Mouse (Mus musculus) MEL (cell line): ENCODE measurements around the gene Sf1. TPM values are rescaled to one million over a fixed set of nuclear protein-coding genes. Genes with fewer than 3 reads are reported as not detected.

Experiments
- DNase-seq: peaks from one replicate; pipeline ENCODE4 v3.0.0; 2011; ENCODE audit warnings: low read depth, low spot score
- H3K27ac ChIP-seq: 2 replicates; pipeline ENCODE4 v1.5.1; 2012; ENCODE audit warnings: low read depth, mild to moderate bottlenecking, control low read depth, low read length, moderate library complexity; ENCODE audit not compliant: control insufficient read depth
- H3K27me3 ChIP-seq, 2 experiments: fragments of 150-350 bp in 1 of 2; sonication (generic) in 1 of 2; 2 replicates each; pipeline ENCODE4 v1.6.1; 2012; ENCODE audit warnings: low read length in 2 of 2, mild to moderate bottlenecking in 2 of 2, improper control_type of control experiment in 1 of 2, moderate library complexity in 1 of 2; ENCODE audit not compliant: insufficient read depth in 2 of 2, control insufficient read depth in 1 of 2
- H3K36me3 ChIP-seq, 2 experiments: 2 replicates each; pipeline ENCODE4 v1.6.1; 2012 to 2014; ENCODE audit warnings: low read length in 2 of 2, improper control_type of control experiment in 1 of 2, inconsistent platforms in 1 of 2, mild to moderate bottlenecking in 1 of 2; ENCODE audit not compliant: insufficient read depth in 2 of 2, control insufficient read depth in 1 of 2
- H3K4me1 ChIP-seq, 2 experiments: fragments of 150-350 bp in 1 of 2; sonication (generic) in 1 of 2; 2 replicates each; pipeline ENCODE4 v1.6.1; 2012; ENCODE audit warnings: low read length in 2 of 2, improper control_type of control experiment in 1 of 2, mild to moderate bottlenecking in 1 of 2; ENCODE audit not compliant: insufficient read depth in 2 of 2, control insufficient read depth in 1 of 2
- H3K4me3 ChIP-seq, 2 experiments: fragments of 150-350 bp in 1 of 2; sonication (generic) in 1 of 2; 2 replicates each; pipeline ENCODE4 v1.5.1; 2012; ENCODE audit warnings: low read depth in 2 of 2, low read length in 2 of 2, mild to moderate bottlenecking in 2 of 2, moderate library complexity in 2 of 2, control low read depth in 1 of 2, improper control_type of control experiment in 1 of 2; ENCODE audit not compliant: control insufficient read depth in 1 of 2, insufficient read depth in 1 of 2
- H3K79me2 ChIP-seq: 2 replicates; pipeline ENCODE4 v1.6.1; 2012; ENCODE audit warnings: mild to moderate bottlenecking, low read length, moderate library complexity; ENCODE audit not compliant: control insufficient read depth, poor library complexity, insufficient read depth
- H3K9ac ChIP-seq: 2 replicates; pipeline ENCODE4 v1.6.1; 2012; ENCODE audit warnings: low read depth, mild to moderate bottlenecking, control low read depth, low read length, moderate library complexity; ENCODE audit not compliant: control insufficient read depth, poor library complexity, severe bottlenecking
- H3K9me3 ChIP-seq: fragments of 150-350 bp; sonication (generic); replicated peaks from 2 replicates; pipeline ENCODE4 v1.6.1; 2012; ENCODE audit warnings: mild to moderate bottlenecking, low read length, improper control_type of control experiment, moderate library complexity; ENCODE audit not compliant: insufficient read depth
- BHLHE40 ChIP-seq: IDR thresholded peaks from 2 replicates; pipeline ENCODE4 v1.6.1; 2012; ENCODE audit warnings: low read depth, mild to moderate bottlenecking, inconsistent platforms, low read length, improper control_type of control experiment, borderline replicate concordance
- CHD1 ChIP-seq: IDR thresholded peaks from 2 replicates; pipeline ENCODE4 v1.6.1; 2012; ENCODE audit warnings: low read depth, mild to moderate bottlenecking, inconsistent platforms, low read length, improper control_type of control experiment
- CHD2 ChIP-seq: IDR thresholded peaks from 2 replicates; pipeline ENCODE4 v1.6.1; 2011; ENCODE audit warnings: low read length, improper control_type of control experiment
- CTCF ChIP-seq, 3 experiments: IDR thresholded peaks in 2 of 3; conservative IDR thresholded peaks in 1 of 3; 2 replicates each; pipeline ENCODE4 v1.5.1; 2011 to 2012; ENCODE audit warnings: low read length in 3 of 3, low read depth in 2 of 3, mild to moderate bottlenecking in 2 of 3, improper control_type of control experiment in 1 of 3, inconsistent platforms in 1 of 3, mixed read lengths in 1 of 3, moderate library complexity in 1 of 3; ENCODE audit not compliant: control insufficient read depth in 1 of 3, insufficient read depth in 1 of 3, poor library complexity in 1 of 3, severe bottlenecking in 1 of 3
- HCFC1 ChIP-seq: IDR thresholded peaks from 2 replicates; pipeline ENCODE4 v1.6.1; 2012; ENCODE audit warnings: low read depth, mild to moderate bottlenecking, inconsistent platforms, low read length, improper control_type of control experiment, moderate library complexity
- JUND ChIP-seq: IDR thresholded peaks from 2 replicates; pipeline ENCODE4 v1.6.1; 2011; ENCODE audit warnings: low read depth, mild to moderate bottlenecking, improper control_type of control experiment, low read length
- KAT2A ChIP-seq: conservative IDR thresholded peaks from 2 replicates; pipeline ENCODE4 v1.6.1; 2012; ENCODE audit warnings: low read depth, low read length, improper control_type of control experiment, inconsistent platforms
- MAFK ChIP-seq: IDR thresholded peaks from 2 replicates; pipeline ENCODE4 v1.6.1; 2011; ENCODE audit warnings: low read depth, mild to moderate bottlenecking, low read length, improper control_type of control experiment, borderline replicate concordance
- MAX ChIP-seq: IDR thresholded peaks from 2 replicates; pipeline ENCODE4 v1.6.1; 2011; ENCODE audit warnings: low read length, improper control_type of control experiment
- MAZ ChIP-seq: IDR thresholded peaks from 2 replicates; pipeline ENCODE4 v1.6.1; 2012; ENCODE audit warnings: low read depth, mild to moderate bottlenecking, inconsistent platforms, low read length, improper control_type of control experiment
- MEF2A ChIP-seq: IDR thresholded peaks from 2 replicates; pipeline ENCODE4 v1.6.1; 2014; ENCODE audit warnings: low read depth, mild to moderate bottlenecking, inconsistent platforms, low read length, improper control_type of control experiment; ENCODE audit not compliant: poor library complexity, insufficient replicate concordance, severe bottlenecking; ENCODE audit errors: extremely low read depth
- MXI1 ChIP-seq: IDR thresholded peaks from 2 replicates; pipeline ENCODE4 v1.6.1; 2011; ENCODE audit warnings: mild to moderate bottlenecking, low read depth, low read length, improper control_type of control experiment
- MYC ChIP-seq: IDR thresholded peaks from 2 replicates; pipeline ENCODE4 v1.6.1; 2011; ENCODE audit warnings: low read depth, mild to moderate bottlenecking, low read length, improper control_type of control experiment, moderate library complexity
- NELFE ChIP-seq: IDR thresholded peaks from 2 replicates; pipeline ENCODE4 v1.6.1; 2011; ENCODE audit warnings: low read depth, low read length, improper control_type of control experiment
- NRF1 ChIP-seq: IDR thresholded peaks from 2 replicates; pipeline ENCODE4 v1.6.1; 2014; ENCODE audit warnings: low read depth, mild to moderate bottlenecking, inconsistent platforms, low read length, improper control_type of control experiment, moderate library complexity; ENCODE audit not compliant: poor library complexity, insufficient read depth, severe bottlenecking
- POLR2A ChIP-seq, 2 experiments: IDR thresholded peaks; 2 replicates each; pipeline ENCODE4 v1.6.1; 2011 to 2012; ENCODE audit warnings: low read length in 2 of 2, mild to moderate bottlenecking in 2 of 2, control low read depth in 1 of 2, improper control_type of control experiment in 1 of 2, low read depth in 1 of 2, moderate library complexity in 1 of 2; ENCODE audit not compliant: control insufficient read depth in 1 of 2, insufficient read depth in 1 of 2, poor library complexity in 1 of 2
- SIN3A ChIP-seq: IDR thresholded peaks from 2 replicates; pipeline ENCODE4 v1.6.1; 2012; ENCODE audit warnings: low read length, improper control_type of control experiment, inconsistent platforms
- SMC3 ChIP-seq: IDR thresholded peaks from 2 replicates; pipeline ENCODE4 v1.6.1; 2011; ENCODE audit warnings: low read depth, low read length, improper control_type of control experiment
- TAL1 ChIP-seq: IDR thresholded peaks from 2 replicates; pipeline ENCODE4 v1.6.1; 2012; ENCODE audit warnings: mild to moderate bottlenecking, inconsistent platforms, low read length, moderate library complexity, mixed read lengths
- TCF12 ChIP-seq: IDR thresholded peaks from 2 replicates; pipeline ENCODE4 v1.6.1; 2014; ENCODE audit warnings: low read depth, mild to moderate bottlenecking, inconsistent platforms, low read length, improper control_type of control experiment, moderate library complexity
- USF1 ChIP-seq: IDR thresholded peaks from 2 replicates; pipeline ENCODE4 v1.6.1; 2014; ENCODE audit warnings: low read depth, mild to moderate bottlenecking, inconsistent platforms, low read length, improper control_type of control experiment, moderate library complexity
- USF2 ChIP-seq, 2 experiments: IDR thresholded peaks; 2 replicates each; pipeline ENCODE4 v1.6.1; 2011 to 2012; ENCODE audit warnings: improper control_type of control experiment in 2 of 2, low read length in 2 of 2, borderline replicate concordance in 1 of 2, inconsistent platforms in 1 of 2, low read depth in 1 of 2, mild to moderate bottlenecking in 1 of 2; ENCODE audit not compliant: insufficient read depth in 1 of 2
- ZKSCAN1 ChIP-seq: IDR thresholded peaks from 2 replicates; pipeline ENCODE4 v1.6.1; 2012; ENCODE audit warnings: low read depth, mild to moderate bottlenecking, inconsistent platforms, low read length, improper control_type of control experiment, moderate library complexity
- ZMIZ1 ChIP-seq: IDR thresholded peaks from 2 replicates; pipeline ENCODE4 v1.6.1; 2012; ENCODE audit warnings: low read depth, mild to moderate bottlenecking, inconsistent platforms, low read length, improper control_type of control experiment, moderate library complexity
- ZNF384 ChIP-seq: IDR thresholded peaks from 2 replicates; pipeline ENCODE4 v1.6.1; 2012; ENCODE audit warnings: low read depth, mild to moderate bottlenecking, inconsistent platforms, low read length, improper control_type of control experiment
- polyA plus RNA-seq, 2 experiments: library from polyadenylated mRNA; stranded (reverse) in 1 of 2; unstranded in 1 of 2; fragments of >175 nt in 1 of 2; fragments of >200 nt in 1 of 2; gene quantifications; 2 replicates each; pipeline versions ENCODE4 v1.2.1 to v1.2.4; 2012; ENCODE audit warnings: low replicate concordance in 2 of 2, low read depth in 1 of 2; ENCODE audit not compliant: insufficient read length in 2 of 2, insufficient read depth in 1 of 2, missing spikeins in 1 of 2
- total RNA-seq: library from RNA; depleted of rRNA; stranded (reverse); fragments of 300-350 nt; gene quantifications from 2 replicates; pipeline ENCODE4 v1.2.3, GENCODE M21; 2012

The Sf1 gene
- total and polyA plus RNA-seq, 3 experiments = 65.7 to 245 (median 211) TPM

GRCm38 (mm10) chr19:6400096-6401086, 36.9 kb downstream of the Sf1 start:
- peak; percentile 74 for DNase-seq
- peaks cover 0 to 22% of the 10 kb centered on the region in 2 experiments; a peak in 3 of 4 replicates for H3K4me1 ChIP-seq
- TF ChIP-seq USF2 (IDR thresholded peaks at IDR 0.05; ENCODE audit: borderline replicate concordance in 1 of 2, insufficient read depth in 1 of 2, low read depth in 1 of 2, low read length in 2 of 2) (no peak), SIN3A (peak; percentile 70; the same call in 1 of the 2 replicates), MAFK (no peak), MXI1 (peak; percentile 98), USF1 (peak; percentile 39; the same call in 1 of the 2 replicates), NRF1 (peak; percentile 28; the same call in 1 of the 2 replicates), CTCF (IDR thresholded peaks at IDR 0.05 in 2 of 3, conservative IDR thresholded peaks at IDR 0.05 in 1 of 3; ENCODE audit: control insufficient read depth in 1 of 3, insufficient read depth in 1 of 3, low read depth in 2 of 3, low read length in 3 of 3, poor library complexity in 1 of 3, severe bottlenecking in 1 of 3) (peak in 1 of 3 experiments; percentile 22; a peak in 1 of 6 replicates), MAX (peak; percentile 93), MYC (peak; percentile 68; the same call in 1 of the 2 replicates)
- TF ChIP-seq, all 39 proteins: peak for 7
- peak overlapping the region; percentile 75 for H3K9ac ChIP-seq
- H3K27ac ChIP-seq = peak overlapping the region; percentile 9; the same call in 1 of the 2 replicates
- no peaks in the 10 kb centered on the region for H3K27me3 ChIP-seq
- H3K36me3 ChIP-seq = peaks cover 0 to 4% of the 10 kb centered on the region in 2 experiments; a peak in 2 of 4 replicates
- no peaks in the 10 kb centered on the region for H3K9me3 ChIP-seq
- peak overlapping the region; percentile 56 to 82 for H3K4me3 ChIP-seq
- H3K79me2 ChIP-seq = peaks cover 2% of the 10 kb centered on the region; the same call in 1 of the 2 replicates

GRCm38 (mm10) chr19:6401131-6401815, 37.8 kb downstream of the Sf1 start:
- Histone ChIP-seq H3K36me3 (peaks cover 0 to 4% of the 10 kb centered on the region in 2 experiments; a peak in 2 of 4 replicates), H3K4me3 (peak overlapping the region; percentile 56 to 82), H3K27ac (peak overlapping the region; percentile 57), H3K4me1 (peaks cover 0 to 22% of the 10 kb centered on the region in 2 experiments; a peak in 3 of 4 replicates), H3K9ac (peak overlapping the region; percentile 75), H3K27me3 (no peaks in the 10 kb centered on the region), H3K79me2 (peaks cover 2% of the 10 kb centered on the region; the same call in 1 of the 2 replicates), H3K9me3 (no peaks in the 10 kb centered on the region)
- DNase-seq = peak; percentile 87
- TF ChIP-seq ZKSCAN1 = no peak
- TF ChIP-seq USF2 (IDR thresholded peaks at IDR 0.05; ENCODE audit: borderline replicate concordance in 1 of 2, insufficient read depth in 1 of 2, low read depth in 1 of 2, low read length in 2 of 2) = no peak
- TF ChIP-seq CHD1 = no peak
- TF ChIP-seq MEF2A = 0 out of 2 replicates have a peak, but pooled peaks have one; percentile 25
- TF ChIP-seq USF1 = no peak
- TF ChIP-seq CHD2 = no peak
- 0 out of 2 replicates have a peak, but pooled peaks have one; percentile 19 for TF ChIP-seq SMC3
- no peak for TF ChIP-seq ZNF384
- TF ChIP-seq NELFE = peak; percentile 30; the same call in 1 of the 2 replicates
- no peak for TF ChIP-seq MYC
- TF ChIP-seq KAT2A = no peak
- peak in 1 of 2 experiments; percentile 54; a peak in 1 of 4 replicates for TF ChIP-seq POLR2A (IDR thresholded peaks at IDR 0.05; ENCODE audit: control insufficient read depth in 1 of 2, insufficient read depth in 1 of 2, low read depth in 1 of 2, low read length in 2 of 2, poor library complexity in 1 of 2)
- no peak for TF ChIP-seq BHLHE40
- no peak for TF ChIP-seq HCFC1
- no peak for TF ChIP-seq TAL1
- TF ChIP-seq TCF12 = no peak
- peak; percentile 77; the same call in 1 of the 2 replicates for TF ChIP-seq MAZ
- TF ChIP-seq ZMIZ1 = no peak
- no peak for TF ChIP-seq JUND
- TF ChIP-seq NRF1 = no peak
